Mouse (Mus musculus) cerebellum, adult 9-11 months (tissue): ENCODE data around the gene Abhd5.
A peak's percentile ranks its signal among the peaks of the same experiment; 100 is the strongest.
"Not testable (repeated sequence)": the region's sequence is repeated elsewhere in the genome, so short reads cannot be mapped to it uniquely, and the experiment has no call there.

Source experiments
- DNase-seq: peaks from one replicate; pipeline ENCODE4 v3.0.0; 2022

Abhd5 gene

DNA sequence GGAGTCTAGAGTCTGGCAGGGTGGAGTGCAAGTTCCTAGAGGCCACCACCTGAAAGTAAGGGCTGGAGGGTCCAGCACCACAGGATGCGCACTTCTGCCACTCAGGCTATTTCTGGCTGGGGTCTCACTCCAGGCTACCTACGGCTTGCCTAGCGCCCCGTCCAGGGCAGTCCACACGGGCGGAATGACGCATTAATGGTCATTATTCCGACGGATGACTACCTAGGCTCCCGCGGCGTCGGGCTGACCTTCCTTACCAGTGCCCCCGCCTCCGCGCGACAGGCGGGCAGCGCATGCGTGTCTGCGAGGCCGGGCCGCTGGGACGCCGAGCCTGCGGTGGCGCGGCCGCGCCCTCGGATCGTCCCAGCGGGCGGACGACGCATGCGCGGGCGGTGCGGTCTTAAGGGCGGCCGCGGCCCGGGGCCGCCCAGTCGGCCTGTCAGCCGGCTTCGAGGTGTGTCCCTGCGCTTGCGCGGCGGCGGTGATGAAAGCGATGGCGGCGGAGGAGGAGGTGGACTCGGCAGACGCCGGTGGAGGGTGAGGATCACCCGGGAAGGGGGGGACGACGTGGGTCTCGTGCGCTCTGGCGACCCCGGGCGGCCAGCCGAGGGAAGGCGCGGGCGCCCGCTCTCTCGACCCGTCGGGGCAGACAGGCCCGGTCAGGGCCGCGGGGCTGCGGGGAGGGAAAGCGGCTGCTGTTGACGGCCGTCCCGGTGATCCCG, at the start of gene Abhd5:
Gene Abhd5, plus strand, starts transcription at position 306 of the 722 bp plus-strand sequence.
- peak; percentile 95 for DNase-seq

DNA sequence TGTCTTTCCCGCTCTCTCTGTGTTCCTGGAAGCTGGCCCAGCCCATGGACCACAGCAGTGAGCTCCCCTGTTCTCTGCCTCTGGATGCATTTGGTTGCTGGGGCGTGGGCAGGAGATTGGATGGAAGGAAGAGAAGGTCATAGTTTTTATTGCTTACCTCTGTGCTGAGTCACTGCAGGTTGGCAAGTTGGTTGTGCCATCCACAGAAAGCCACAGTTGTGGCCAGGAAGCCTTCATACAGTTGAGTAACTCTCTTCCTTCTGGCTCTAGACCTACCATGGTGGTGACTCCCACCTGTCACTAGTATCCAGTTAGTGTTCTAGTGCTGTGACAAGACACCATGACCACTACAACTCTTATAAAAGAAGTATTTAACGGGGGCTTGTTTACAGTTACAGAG, 46.1 kb upstream of the Abhd5 start:
- DNase-seq: no peak

DNA sequence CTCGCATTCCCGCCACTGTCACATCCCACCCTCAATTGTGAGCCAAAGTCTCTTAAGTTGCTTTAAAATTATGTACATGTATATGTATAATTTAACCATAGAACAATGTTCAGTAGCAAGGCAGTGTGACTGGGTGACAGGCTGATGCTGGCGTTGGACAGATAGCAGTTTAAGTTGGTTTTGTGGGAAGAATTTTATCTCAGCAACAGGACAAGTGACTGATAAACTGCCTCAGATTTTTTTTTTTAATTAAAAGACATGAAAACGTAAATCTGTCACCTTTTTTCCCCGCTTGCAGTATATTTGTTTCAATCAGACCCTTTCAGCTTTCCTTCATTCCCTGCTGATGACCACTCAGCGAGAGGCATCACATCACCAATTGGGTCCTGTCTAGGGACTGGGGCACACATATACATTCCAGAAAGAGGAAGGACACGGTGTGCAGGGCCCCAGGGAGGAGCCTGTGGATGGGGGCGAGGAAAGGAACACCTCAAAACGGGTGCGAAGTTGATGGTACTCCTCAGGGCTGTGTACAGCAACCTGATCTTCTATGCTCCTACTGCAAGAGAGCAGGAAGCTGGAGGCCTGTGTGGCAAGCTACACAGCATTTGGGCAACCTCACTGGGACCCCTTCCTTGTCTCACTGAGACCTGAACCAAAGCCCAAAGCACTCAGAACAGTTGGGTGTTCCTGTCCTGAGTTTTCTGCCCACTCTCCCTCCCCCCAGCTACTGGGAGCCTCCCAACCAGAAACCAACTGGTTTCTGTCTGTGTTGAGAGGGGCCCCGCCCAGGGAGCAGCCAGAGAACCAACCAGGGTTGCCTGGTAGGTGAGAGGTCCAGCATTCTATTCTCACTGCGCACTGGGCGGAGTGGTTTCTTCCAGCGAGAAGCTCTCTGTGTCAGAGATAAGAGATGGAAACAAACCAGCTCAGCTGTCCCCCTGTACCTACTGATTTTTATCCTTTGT, 42.1 kb upstream of the Abhd5 start:
- no peak for DNase-seq

DNA sequence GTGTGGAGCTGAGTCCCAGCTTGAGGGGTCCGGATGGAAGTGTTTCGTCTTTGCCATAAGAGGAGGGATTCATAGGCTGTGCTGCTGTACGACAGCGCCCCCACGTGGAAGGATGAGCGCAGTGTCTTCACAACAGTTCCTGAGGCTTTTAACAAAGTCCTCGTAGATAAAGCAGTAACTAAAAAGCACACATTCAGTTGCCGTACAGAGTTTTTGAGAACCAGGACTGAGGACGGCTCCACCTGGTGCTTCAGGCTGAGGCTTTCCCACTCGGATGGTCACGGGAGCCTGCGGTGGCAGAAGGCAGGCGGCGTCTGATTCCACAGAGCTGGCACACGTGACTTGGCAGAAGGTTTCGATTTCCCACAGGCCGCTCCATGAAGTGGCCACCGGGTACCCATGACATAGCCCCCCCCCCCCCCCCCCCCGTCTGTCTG, 40.8 kb upstream of the Abhd5 start:
- DNase-seq: peak; percentile 64

DNA sequence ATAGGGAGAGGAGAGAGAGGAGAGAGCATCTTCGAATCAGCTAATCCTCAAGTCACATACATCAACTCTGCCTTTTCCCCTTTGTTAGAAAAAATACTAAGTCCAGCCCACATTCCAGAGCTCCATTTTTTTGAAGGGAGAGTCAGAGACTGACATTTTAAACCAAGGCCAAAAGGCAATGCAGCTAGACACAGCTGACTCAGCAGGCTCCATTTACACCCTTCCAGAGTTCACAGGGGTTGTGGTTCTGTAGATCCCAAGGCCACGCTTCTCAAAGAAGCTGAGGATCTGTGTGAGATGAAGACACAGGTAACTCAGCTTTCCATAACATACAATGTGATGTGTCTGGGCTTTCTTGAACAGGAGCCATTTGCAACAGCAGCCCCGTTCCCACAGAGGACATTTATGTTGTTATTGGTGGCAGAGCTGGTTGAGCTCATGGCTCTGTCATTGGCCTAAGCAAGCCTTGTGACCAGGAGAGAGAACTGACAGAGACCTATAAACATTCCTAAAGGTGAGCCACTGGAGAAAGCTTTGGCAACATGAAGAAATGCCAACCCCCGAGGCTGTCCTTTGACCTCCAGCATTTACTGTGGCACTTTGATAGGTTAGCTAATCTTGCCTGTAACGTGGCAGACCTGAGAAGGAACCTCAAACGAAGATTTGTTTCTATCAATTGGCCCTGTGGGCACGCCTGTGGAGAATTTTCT, 40.2 kb upstream of the Abhd5 start:
- DNase-seq: no peak

DNA sequence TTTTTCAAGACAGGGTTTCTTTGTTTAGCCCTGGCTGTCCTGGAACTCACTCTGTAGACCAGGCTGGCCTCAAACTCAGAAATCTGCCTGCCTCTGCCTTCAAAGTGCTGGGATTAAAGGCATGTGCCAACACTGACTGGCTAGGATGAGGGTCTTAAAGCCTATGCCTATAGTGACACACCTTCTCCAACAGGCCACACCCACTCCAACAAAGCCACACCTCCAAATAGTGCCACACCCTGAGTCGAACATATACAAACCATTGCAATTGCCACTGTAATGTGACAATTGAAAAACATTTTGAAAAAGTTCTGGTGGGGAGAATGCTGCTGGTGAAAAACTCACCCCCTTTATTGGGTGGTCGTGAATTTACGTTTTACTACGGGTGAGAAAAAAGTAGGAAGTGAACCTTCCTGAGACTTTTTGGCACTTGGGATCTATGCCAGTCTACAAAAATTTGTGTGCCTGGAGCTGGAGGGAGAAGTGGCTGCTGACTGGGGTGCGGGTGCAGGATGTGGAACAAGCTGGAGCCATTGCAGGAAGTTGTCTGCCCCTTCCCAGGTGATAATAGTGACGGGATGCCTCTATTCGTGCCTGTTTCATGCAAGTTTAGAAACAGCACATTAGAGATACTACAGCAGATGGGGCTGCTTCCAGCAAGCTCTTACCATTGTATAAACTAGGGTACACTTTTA, 39.0 kb upstream of the Abhd5 start:
- no peak for DNase-seq

DNA sequence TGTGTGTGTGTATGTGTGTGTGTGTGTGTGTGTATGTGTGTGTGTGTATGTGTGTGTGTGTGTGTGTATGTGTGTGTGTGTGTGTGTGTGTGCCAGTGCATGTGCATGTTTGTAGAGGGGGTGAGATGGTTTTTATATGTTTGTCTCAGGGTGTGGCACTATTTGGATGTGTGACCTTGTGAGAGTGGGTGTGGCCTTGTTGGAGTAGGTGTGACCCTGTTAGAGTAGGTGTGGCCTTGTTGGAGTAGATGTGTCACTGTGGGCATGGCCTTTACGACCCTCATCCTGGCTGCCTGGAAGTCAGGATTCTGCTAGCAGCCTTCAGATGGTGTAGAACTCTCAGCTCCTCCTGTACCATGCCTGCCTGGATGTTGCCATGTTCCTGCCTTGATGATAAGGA, 38.3 kb upstream of the Abhd5 start:
- not testable (repeated sequence) for DNase-seq

DNA sequence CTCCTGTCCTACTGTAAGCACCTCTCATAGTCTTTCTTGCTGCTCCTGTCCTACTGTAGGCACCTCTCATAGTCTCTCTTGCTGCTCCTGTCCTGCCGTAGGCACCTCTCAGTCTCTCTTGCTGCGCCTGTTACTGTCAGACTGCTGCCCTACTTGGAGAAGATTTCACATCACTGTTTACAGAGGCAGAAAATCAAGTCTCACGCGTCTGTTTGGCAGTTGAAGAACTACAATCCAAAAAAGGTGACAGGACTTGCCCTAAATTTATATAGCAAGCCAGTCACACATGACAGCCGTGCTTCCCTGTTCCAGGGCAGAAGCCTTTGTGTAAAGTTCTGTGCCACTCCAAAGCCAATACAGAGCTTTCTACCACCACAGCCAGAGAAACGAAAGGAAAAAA, 37.0 kb upstream of the Abhd5 start:
- no peak for DNase-seq

DNA sequence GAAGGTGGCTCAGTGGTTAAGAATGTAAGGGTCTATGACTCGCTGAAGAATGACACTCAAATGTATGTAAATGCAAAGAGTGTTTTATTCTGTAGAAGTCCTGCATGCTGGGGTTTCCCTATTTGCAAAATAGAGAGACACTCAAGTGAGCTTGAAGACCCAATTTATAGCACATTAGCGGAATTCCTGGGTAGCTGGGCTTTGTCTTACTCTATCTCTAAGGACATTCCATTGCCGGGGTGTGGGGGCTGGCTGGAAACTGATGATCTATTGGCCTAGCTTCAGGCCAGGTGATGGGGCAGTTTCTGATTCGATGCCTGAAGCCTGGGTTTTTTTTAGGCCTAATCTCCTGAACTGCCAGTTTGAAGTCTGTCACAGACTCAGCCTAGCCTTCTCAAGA, 36.5 kb upstream of the Abhd5 start:
- no peak for DNase-seq

DNA sequence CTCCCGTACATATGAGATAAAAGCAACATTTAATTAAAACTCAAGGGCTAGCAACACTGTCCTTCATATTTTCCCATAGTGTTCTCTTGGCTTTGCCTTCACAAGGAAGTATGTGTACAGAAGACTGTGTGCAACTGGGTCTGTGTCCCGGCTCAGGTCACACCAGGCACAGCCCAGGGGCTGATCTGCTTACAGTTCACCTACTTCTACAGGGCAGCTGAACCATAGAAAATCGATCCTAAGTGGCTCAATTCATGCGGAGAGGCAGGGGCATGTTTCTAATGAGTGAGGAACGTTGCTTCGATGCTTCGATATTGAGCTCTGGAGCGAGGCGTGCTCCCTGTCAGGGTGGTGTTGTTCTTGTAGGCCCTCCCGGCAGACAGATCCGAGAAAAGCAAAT, 35.9 kb upstream of the Abhd5 start:
- no peak for DNase-seq

DNA sequence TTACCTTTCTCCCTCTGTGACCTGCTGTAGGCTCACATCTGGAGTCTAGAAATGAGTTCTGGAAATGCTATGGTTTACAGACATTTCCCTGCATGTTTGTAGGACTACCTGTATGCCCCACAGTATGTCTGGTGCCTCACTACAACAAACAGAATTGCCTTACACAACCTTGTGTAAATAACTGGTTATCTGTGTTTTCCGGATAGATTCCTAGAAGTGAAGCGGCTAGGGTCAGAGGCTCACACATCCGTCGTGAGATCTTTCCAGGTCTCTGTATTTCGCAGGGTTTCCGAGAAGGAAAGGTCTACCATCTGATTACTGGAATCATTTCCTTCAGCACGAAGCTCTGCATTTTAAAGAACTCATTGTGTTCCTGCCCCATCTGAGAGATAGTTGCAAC, 34.8 kb upstream of the Abhd5 start:
- DNase-seq: no peak

DNA sequence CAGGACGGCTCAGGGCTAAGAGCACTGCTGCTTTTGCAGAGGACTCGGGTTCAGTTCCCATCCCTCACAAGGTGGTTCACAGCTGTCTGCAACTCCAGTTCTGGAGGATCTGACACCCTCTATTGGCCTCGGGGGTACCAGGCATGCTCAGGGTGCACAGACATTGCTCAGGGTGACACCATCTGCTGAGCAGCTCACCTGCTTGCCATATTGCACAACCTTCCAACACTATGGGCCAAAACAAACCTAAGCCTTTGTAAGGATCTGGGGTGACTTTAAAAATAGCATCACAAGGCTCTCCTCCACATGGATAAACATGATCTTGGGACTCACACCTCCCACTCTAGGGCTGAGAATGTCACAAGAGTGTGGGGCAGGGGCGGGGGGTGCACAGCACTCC, 30.8 kb upstream of the Abhd5 start:
- no peak for DNase-seq

DNA sequence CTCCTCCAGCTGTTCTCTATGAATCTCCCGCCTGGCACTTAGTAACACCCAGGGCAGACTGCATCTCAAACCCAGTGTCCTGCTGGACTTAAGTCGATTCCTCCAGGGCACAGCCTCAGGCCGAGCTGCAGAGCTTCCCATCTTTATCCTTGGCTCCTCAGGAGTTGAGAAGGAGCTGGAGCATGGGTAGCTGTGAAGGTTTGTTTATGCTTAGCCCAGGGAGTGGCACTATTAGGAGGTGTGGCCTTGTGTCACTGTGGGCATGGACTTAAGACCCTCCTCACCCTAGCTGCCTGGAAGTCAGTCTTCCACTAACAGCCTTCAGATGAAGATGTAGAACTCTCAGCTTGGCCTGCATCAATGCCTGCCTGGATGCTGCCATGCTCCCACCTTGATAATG, 29.1 kb upstream of the Abhd5 start:
- no peak for DNase-seq

DNA sequence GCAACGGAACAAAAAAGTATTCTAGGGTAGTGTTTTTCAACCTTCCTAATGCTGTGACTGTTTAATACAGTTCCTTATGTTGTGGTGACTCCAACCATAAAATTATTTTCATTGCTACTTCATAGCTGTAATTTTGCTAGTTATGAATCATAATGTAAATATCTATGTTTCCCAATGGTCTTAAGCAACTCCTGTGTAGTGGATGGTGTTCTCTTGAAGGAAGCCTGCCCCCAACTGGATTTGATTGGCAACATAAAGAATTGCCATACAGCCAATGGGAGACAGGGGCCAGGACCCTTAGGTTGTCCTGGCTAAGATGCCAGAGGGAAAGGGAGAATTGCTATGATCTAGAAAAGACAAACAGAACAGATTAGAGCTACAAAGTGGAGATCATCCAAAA, 25.4 kb upstream of the Abhd5 start:
- DNase-seq: no peak

DNA sequence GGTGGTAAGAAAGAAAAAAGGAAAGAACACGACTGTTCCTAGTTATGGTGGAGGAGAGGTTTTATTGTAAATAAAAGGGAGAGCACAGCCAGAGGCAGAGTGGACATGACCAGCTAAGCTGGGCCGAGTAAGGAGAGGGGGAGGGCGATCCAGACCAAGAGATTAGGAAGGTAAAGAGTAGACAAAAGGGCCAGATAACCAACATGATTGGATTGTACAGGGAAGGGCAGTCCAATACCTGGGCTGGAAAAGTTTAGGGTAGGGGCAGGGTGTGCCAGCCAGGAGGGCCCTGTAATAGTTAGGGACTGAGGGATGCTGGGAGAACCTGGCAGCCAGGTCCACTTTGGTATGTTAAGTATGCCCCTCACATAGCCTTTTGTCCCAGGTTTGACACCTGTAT, 23.2 kb upstream of the Abhd5 start:
- DNase-seq: no peak

DNA sequence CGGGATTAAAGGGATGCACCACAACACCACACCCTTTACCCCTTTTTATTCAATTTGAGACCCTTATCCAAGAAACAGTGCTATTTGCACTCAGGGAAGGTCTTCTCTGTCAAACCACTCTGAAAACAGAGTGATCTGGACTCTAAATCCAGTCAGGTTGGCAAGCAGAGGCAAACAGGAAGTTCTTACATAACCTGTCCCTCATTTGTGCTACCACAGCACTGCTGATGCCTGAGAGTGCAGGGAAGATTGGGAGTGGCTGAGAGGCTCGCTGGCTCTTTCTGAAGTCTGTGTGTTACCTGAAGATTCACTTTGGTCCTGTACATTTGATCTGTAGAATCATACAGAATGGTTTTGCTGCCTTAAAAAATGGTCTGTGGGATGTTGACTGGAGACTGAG, 14.7 kb upstream of the Abhd5 start:
- no peak for DNase-seq

DNA sequence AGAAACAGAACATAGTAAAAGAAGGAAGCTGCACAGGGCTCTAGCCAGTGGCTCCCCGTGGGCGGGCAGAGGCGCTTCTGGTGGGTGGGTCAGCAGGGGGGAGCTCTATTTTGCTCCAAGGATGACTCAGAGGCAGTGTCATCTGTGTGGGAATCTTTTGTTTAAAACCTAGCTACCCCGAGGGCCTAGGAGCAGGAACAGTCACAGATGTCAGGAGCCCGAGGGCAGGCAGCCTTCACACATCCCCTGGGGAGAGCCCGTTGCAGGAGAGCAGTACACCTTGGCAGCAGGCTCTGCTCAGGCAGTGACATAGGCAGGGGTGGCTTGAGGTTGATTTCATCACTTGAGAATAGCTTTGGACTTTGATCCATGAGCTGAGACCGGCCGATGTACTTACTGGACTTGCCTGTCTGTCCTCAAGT, 13.9 kb upstream of the Abhd5 start:
- DNase-seq: no peak

DNA sequence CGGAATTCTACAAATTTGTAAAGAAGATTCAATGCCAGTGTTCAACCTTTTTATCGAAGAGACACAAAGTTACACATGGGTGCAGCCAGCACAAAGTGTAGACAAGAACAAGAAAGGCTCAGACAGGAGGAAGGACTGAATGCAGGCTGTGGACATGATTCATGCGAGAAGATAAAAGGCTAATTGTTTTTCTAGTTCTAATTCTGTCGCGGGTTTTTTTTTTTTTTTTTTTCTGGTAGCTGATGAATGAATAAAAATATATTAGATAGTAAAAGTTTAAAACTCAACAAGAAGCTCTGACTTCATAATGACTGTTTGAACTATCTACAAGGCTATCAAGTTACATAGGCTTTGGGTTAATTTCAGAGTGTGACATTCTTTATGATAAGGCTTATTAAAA, 11.4 kb upstream of the Abhd5 start:
- DNase-seq: no peak

DNA sequence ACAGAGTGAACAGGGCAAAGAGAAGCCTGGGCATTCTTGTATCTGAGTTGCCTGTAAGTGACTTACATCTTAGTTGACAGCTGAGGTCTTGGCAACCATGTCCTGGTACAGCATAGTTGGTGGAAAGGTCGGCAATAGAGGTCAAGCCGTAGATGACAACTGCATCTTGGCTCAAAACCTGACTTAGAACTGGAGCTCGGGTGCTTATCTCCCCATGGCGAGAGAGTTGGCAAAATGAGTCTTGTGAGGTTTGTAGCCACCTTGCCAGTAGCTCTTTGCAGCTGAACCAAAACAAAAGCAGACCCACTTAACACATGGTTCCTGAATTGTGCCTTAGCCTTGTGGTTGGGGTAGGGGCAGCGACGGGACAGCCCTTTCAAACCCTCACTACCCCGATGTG, 8.0 kb upstream of the Abhd5 start:
- DNase-seq: no peak

DNA sequence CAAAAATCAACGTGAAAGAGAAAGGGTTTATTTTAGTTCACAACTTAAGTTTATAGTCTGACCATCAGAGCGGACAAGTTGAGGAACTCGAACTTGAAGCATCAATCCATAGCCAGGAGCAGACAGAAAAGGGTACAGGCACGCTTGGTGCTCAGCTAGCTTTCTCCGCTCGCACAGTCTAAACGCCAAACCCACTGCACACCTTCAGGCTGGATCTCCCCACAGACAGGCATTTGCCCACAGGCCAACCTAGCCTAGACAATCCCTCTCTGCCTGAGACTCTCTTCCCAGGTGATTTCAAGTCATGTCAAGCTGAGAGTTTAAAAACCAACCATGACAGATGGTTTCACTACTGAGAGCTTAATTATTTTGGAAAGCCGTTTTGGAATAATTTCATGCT, 6.8 kb upstream of the Abhd5 start:
- no peak for DNase-seq

DNA sequence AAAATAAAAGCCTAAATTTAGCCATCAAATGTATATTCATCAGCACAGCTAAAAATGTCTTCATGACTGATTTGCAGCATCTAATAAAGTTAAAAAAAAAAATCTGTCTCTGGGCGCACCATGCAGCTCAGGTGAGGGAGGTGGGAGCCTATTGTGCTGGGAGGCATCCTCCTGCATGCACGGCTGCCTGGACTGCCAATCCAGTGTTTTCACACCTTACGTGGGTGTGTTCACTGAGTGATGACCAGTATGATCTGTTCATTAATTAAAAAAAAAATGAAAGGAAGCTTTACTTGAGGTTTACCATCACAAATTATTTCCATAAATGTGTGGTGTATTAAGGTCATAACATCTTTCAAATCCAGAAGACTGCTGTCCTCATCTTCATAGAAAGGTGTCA, 6.1 kb upstream of the Abhd5 start:
- no peak for DNase-seq

DNA sequence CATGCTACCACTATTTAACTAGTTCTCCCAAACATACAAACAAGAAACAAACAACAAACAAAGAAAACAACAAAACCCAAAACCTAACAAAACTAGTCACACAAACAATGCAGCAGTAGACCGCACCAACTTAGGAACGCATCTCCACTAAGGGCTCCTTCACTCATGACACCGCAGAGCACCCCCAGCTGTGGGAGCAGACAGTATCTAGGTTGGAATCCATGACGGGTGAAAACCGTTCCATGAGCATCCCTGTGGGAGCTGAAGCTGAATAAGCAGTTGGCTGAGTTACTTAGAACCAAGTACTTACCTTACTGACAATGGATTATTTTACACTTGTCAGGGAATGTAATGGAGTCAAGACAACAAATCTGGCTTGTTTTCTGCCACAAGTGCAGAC, 5.3 kb upstream of the Abhd5 start:
- no peak for DNase-seq

DNA sequence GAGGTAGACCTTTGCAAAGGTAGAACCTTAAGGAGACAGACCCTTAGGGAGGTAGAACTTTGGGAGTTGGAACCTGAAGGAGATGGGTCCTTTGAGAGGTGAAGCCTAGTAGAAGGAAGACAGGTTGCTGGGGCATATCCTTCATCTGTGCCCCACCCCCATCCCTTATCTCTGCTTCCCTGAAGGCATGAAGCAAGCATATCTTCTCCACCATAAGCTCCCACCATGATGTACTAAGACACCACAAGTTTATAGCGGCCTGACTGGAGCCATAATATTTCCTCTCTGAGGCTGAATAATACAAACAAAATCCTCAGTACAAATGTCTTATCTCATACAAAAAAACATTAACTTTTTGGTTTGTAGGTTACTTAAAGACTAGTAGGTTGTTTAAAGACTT, 3.5 kb upstream of the Abhd5 start:
- no peak for DNase-seq
